Mouse (Mus musculus): Measurements from ENCODE around the gene Ecpas. TPM values are rescaled to one million over a fixed set of nuclear protein-coding genes. Genes with fewer than 3 reads are reported as not detected.

The Ecpas gene
- total RNA-seq, 2 experiments from 2014 or later = 75.8 to 108 TPM

- no peak for ATAC-seq (replicated peaks; ENCODE audit: poor library complexity)
Observed at GRCm38 (mm10) chr4:58911069-58911830, 1.3 kb downstream of the Ecpas start.

GRCm38 (mm10) chr4:58910175-58911068 is 2.1 kb downstream of the Ecpas start:
- ATAC-seq (replicated peaks; ENCODE audit: poor library complexity) = no peak

- 0 out of 2 replicates have a peak, but pooled peaks have one; percentile 12 for ATAC-seq (replicated peaks; ENCODE audit: poor library complexity)
Observed at GRCm38 (mm10) chr4:58907453-58907852, 5.1 kb downstream of the Ecpas start.

- ATAC-seq (replicated peaks; ENCODE audit: poor library complexity) = peak; percentile 50; the same call in 1 of the 2 replicates
Observed at GRCm38 (mm10) chr4:58898318-58898717, 14.2 kb downstream of the Ecpas start.

GRCm38 (mm10) chr4:58897436-58897835 is 15.1 kb downstream of the Ecpas start:
- ATAC-seq (replicated peaks; ENCODE audit: poor library complexity) = no peak

- peak; percentile 59 for ATAC-seq (replicated peaks; ENCODE audit: poor library complexity)
Observed at GRCm38 (mm10) chr4:58894399-58894798, 18.1 kb downstream of the Ecpas start.

- ATAC-seq (replicated peaks; ENCODE audit: poor library complexity) = peak; percentile 78
Observed at GRCm38 (mm10) chr4:58890035-58890782, 22.3 kb downstream of the Ecpas start.

GRCm38 (mm10) chr4:58888568-58888967 is 24.0 kb downstream of the Ecpas start:
- no peak for ATAC-seq (replicated peaks; ENCODE audit: poor library complexity)

- ATAC-seq (replicated peaks; ENCODE audit: poor library complexity) = no peak
Observed at GRCm38 (mm10) chr4:58887626-58888025, 24.9 kb downstream of the Ecpas start.

- ATAC-seq (replicated peaks; ENCODE audit: poor library complexity) = peak; percentile 75
Observed at GRCm38 (mm10) chr4:58886778-58887177, 25.8 kb downstream of the Ecpas start.

GRCm38 (mm10) chr4:58885341-58885740 is 27.2 kb downstream of the Ecpas start:
- ATAC-seq (replicated peaks; ENCODE audit: poor library complexity) = no peak

GRCm38 (mm10) chr4:58883841-58884240 is 28.7 kb downstream of the Ecpas start:
- ATAC-seq (replicated peaks; ENCODE audit: poor library complexity) = no peak

GRCm38 (mm10) chr4:58874373-58874772 is 38.2 kb downstream of the Ecpas start:
- no peak for ATAC-seq (replicated peaks; ENCODE audit: poor library complexity)

- ATAC-seq (replicated peaks; ENCODE audit: poor library complexity) = peak; percentile 99
Observed at GRCm38 (mm10) chr4:58867242-58867641, 45.3 kb downstream of the Ecpas start.

- ATAC-seq (replicated peaks; ENCODE audit: poor library complexity) = peak; percentile 63; the same call in 1 of the 2 replicates
Observed at GRCm38 (mm10) chr4:58832908-58833307, 79.6 kb downstream of the Ecpas start.

GRCm38 (mm10) chr4:58825921-58826320 is 86.6 kb downstream of the Ecpas start:
- ATAC-seq (replicated peaks; ENCODE audit: poor library complexity) = no peak

- no peak for ATAC-seq (replicated peaks; ENCODE audit: poor library complexity)
Observed at GRCm38 (mm10) chr4:58787616-58788015, 124.9 kb downstream of the Ecpas start, which contains the start of gene Olfr267. Gene Olfr267 (minus strand): TSS chr4:58787716.

- ATAC-seq (replicated peaks; ENCODE audit: poor library complexity) = no peak
Observed at GRCm38 (mm10) chr4:58786659-58787058, 125.9 kb downstream of the Ecpas start.

- ATAC-seq (replicated peaks; ENCODE audit: poor library complexity) = no peak
Observed at GRCm38 (mm10) chr4:58763417-58763816, 149.1 kb downstream of the Ecpas start.

GRCm38 (mm10) chr4:58749510-58749909 is 163.0 kb downstream of the Ecpas start:
- ATAC-seq (replicated peaks; ENCODE audit: poor library complexity) = peak; percentile 52; the same call in 1 of the 2 replicates

- no peak for ATAC-seq (replicated peaks; ENCODE audit: poor library complexity)
Observed at GRCm38 (mm10) chr4:58749101-58749500, 163.4 kb downstream of the Ecpas start.
